Mouse (Mus musculus) MN1 (cell line): ENCODE measurements around the gene Olfr1387.
"Not testable (repeated sequence)": the region's sequence is repeated elsewhere in the genome, so short reads cannot be mapped to it uniquely, and the experiment has no call there.

ENCODE experiments used
- DNase-seq: peaks from one replicate; pipeline ENCODE4 v3.0.0-alpha.2; 2016; ENCODE audit warnings: low spot score

The Olfr1387 gene

DNA sequence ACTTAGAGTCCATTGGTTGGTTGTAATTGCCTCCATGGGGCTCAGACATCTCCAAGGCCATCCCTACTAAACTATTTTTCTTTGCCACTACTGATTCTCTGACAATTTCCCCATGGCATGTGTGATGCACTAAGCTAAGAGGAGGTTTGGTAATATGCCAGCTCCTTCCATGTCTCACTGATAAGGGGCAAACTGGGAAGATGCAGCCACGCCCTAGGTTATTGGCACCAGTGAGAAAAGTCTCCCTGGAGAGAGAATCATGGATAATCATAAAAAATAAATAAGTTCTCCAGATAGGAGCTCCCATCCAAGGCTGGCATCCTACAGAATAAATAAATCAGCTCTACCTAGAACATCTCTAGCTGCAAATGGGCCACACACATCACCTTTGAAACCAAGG, at the start of gene Olfr1387:
Gene Olfr1387 (plus strand): TSS at position 301 of the 400 bp plus-strand sequence.
- no peak for DNase-seq

DNA sequence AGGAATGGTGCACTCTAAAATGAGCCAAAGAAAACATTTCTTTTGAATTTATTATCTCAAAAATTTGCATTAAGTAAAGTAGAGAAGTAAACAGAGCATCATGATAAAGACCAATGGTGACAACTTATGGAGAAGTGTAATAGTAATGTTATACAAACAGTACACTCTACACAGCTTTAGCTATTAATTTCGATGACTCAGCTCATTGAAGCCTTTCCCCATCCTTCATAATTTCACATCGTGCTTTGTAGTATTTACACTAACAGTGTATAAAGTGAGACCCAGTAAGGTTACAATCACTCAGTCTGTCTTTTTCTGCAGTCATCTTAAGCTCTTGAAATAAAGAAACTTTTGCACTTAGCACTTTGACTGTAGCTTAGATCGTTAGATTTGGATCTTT, 48.4 kb upstream of the Olfr1387 start:
- no peak for DNase-seq

DNA sequence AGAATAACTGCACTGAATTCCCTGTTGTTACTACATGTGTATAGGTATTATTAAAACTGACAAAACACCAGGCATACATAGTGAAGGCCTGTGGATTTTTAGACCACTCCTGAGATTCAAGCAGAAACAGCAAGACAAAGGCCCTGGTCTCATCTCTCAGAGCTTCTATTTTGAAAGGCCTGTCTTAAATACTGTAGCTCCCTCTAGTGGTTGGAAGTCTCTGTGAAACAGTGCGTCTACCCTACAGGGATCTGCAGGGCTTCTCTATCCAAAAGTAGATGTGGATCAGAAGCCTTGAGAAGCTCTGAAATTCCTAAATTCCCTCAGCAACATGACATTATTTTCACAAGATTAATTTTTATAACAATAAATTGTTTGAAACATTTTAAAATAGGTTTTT, 44.6 kb upstream of the Olfr1387 start:
- peak; percentile 42 for DNase-seq

DNA sequence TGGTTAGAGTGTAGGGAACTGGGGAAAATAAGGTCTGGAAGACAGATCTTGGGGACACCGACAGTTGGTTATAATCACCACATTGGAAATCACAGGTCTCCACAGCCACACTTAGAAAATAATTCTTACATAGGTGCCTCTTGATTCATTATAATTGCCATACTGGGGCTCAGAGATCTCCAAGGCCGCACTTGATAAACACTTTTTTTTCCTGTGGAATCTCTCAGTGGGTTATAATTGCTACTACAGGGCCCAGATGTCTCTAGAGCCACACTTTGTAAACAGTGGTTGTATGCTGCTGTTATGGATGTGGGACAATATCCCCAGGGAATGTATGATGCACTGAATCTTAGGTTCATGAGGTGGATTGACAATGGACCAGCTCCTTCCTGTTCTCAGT, 32.4 kb upstream of the Olfr1387 start, which contains the start of gene Olfr1389:
Gene Olfr1389 (plus strand): TSS at position 301 of the 400 bp plus-strand sequence.
- no peak for DNase-seq

DNA sequence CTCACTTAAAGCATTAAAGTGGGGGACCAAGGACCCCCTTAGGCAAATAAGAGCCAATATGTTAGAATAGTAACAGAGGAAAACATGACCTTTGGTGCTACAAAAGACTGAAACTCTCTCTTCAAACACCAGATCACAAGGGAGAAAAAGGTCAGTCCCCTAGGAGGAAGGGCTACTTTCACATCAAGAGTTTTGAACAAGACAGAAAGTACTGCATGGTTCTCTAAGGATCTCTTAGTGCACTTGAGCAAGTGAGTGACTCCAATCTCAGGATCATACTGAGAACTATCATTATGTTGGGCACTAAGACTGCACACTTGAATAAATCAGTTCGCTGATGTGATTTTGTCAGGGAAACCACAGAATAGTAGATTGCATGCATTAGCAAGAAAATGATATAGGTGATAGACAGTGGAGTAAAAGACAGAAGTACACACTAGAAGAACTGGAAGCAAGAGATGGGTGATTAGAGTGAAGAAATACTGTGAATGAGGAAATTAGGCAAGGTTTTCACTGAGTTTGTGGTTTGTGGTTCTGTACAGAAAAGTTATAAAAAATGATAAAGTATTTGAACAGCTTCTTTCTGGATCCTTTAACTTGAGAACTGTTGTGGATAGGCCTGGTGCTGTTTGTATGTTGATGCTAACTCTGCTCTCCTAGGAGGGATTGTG, 29.8 kb upstream of the Olfr1387 start:
- no peak for DNase-seq

DNA sequence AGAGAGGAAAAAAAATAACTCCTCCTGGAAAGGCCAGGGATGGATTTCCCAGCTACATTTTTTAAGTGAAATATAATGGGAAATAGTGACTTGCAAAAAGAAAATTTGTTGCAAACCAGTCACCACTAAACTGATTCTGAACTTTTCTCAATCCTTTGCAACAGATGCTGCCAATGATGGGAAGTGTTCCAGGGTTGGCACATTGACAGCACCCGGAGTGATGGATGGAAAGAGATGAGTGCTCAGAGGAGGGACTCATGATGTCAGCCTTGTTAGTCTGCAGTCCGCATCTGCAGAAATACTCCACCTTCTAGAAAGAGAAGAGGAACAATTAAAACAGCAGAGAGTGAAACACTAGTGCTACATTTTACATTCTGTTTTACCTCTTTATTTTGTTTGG, 25.5 kb upstream of the Olfr1387 start:
- no peak for DNase-seq

DNA sequence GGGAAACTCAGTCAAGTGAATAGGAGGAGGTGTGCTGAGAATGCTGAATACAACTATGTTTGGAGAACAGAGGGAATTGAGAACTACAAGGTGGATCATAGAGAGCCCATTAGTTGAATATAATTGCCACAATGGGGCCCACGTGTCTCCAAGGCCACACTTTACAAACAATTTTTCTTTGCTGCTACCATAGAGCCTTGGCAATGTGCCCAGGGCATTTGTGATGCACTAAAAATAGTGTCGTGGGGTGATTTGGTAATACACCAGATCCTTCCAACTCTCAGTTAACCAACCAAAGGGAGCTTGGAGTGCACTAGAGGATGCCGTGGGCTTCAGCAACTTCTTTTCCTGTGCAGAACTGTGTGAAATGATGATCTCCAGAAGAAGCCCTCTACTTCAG, 18.7 kb upstream of the Olfr1387 start, which contains the start of gene Olfr1388:
Gene Olfr1388 (plus strand): TSS at position 214 of the 400 bp plus-strand sequence.
- no peak for DNase-seq

DNA sequence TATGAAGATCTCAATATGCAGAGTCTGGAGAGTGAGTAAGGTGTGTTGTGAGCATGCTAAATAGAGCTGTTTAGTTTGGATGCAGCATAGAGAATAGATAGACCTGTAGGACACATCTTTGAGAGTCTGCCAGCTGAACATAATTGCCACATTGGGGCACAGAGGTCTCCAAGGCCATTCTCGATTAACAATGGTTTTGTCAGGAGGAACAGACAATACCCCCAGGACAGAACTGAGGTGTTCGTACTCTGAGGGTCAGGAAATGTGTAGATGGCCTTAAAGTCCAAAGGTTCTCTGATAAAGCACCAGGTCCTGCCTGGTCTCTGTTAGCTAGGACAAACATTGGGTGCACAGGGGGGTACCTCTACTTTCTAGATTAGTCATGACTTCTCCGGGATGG, 9.6 kb downstream of the Olfr1387 start, which contains the start of gene Olfr1386:
Gene Olfr1386 (plus strand): TSS at position 301 of the 400 bp plus-strand sequence.
- not testable (repeated sequence) for DNase-seq

DNA sequence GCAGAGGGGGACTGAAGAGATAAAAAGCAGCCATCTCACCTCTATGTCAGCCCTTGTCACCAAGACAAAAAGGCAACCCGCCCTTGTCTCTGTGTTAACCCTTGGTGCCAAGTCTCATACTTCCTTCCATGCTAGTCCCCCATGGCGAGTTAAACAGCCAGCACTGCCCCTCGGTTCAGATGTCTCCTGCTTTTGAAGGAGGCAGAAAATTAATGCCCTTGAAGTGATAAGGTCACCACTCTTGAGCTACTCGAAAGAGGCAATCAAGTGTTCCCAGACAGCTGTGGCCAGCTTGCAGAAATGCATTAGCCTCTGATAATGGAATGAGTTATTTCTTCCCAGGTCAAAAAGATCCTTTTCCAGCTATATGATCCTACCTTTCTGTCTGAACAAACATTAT, 30.8 kb downstream of the Olfr1387 start:
- no peak for DNase-seq

DNA sequence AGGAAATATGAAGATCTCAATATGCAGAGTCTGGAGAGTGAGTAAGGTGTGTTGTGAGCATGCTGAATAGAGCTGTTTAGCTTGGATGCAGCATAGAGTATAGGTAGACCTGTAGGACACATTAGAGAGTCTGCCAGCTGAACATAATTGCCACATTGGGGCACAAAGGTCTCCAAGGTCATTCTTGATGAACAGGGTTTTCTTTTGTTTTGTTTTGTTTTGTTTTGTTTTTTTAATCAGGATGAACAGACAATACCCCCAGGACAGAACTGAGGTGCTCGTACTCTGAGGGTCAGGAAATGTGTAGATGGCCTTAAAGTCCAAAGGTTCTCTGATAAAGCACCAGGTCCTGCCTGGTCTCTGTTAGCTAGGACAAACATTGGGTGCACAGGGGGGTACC, 33.6 kb downstream of the Olfr1387 start, which contains the start of gene Olfr1385:
Gene Olfr1385 (plus strand): TSS at position 301 of the 400 bp plus-strand sequence.
- not testable (repeated sequence) for DNase-seq
